Mouse (Mus musculus) lung, postnatal 0 days (tissue): ENCODE measurements around the gene Scgb3a1.

Experiments used
- CTCF ChIP-seq: IDR thresholded peaks from 2 replicates; pipeline ENCODE4 v1.5.1; 2016; ENCODE audit warnings: antibody characterized with exemption, mild to moderate bottlenecking
- EP300 ChIP-seq: IDR thresholded peaks from 2 replicates; pipeline ENCODE4 v1.6.1; 2016; ENCODE audit warnings: antibody characterized with exemption, mild to moderate bottlenecking, control low read depth

DNA sequence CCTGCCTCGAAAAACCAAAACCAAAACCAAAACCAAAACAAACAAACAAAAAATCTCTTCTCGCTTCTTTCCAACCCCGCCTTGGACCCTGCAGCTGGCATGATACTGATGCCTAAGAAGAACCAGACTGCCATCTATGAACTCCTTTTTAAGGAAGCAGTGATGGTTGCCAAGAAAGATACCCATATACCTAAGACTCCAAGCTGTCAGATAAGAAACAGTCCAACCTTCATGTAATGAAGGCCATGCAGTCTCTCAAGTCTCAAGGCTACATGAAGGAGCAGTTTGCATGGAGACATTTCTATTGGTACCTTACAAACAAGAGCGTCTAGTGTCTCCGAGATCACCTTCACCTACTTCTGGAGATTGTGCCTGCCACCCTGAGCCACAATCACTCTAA is 34.4 kb downstream of the Scgb3a1 start:
- no peak for TF ChIP-seq CTCF
- no peak for TF ChIP-seq EP300
